Mouse (Mus musculus): Measurements from ENCODE around the gene Ctbp1.

GRCm38 (mm10) chr5:33207136-33207535 is 67.7 kb downstream of the Ctbp1 start:
- TF ChIP-seq POLR2A (IDR thresholded peaks at IDR 0.05; ENCODE audit: borderline replicate concordance, control insufficient read depth, low read depth, low read length) (no peak), CTCF (IDR thresholded peaks at IDR 0.05; ENCODE audit: control insufficient read depth, insufficient read depth, low read length) (no peak)

Measured in bone marrow, adult 2 months (tissue).